Mouse (Mus musculus): ENCODE results near the gene Arfgef3. TPM values are rescaled to one million over a fixed set of nuclear protein-coding genes. Genes with fewer than 3 reads are reported as not detected.

Arfgef3 gene
- polyA plus RNA-seq (2012; ENCODE audit: low replicate concordance), result 0.01 and 0.09 TPM in 2 replicates

DNA sequence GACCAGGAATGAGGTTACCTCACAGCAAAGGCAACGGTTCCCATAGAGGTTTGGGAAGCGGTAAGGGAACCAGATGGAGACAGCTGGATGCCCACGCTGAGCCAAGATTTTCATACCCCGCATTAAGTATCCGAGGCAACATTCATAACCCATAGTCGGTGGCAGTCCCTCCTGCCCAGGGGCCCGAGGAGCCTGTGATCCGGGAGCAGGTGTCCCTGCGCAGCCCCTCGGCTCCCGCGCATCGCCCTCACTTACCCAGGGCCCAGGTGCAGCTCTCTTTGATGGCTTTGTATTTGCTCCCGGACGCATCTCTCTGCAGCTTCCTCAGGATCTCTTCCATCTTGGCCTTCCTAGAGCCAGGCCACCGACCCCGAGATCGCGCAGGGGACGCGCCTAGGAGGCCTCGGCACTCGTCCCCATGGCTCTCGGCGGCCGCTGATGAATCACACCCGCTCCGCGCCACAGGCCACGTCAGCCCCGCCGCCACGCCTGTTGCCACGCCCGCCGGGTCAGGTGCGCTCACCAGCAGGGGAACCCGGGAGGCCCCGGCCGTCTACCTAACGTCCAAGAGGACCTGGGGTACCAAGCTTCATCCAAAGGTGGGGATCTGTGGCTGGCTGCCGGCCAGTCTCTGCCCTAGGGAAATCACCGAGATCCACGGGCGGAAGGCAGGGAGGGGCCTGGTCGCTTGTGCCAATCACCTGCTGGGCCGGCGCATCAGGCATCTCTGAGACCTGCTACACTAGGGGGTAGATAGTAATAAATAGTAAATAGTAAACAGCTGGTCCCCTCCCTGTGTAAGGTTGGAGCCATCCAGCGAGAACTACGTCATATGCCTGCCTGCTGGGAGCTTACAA, at the start of gene Arfgef3:
TSS of gene Arfgef3 (minus strand) at position 664 of the 857 bp plus-strand sequence.

DNA sequence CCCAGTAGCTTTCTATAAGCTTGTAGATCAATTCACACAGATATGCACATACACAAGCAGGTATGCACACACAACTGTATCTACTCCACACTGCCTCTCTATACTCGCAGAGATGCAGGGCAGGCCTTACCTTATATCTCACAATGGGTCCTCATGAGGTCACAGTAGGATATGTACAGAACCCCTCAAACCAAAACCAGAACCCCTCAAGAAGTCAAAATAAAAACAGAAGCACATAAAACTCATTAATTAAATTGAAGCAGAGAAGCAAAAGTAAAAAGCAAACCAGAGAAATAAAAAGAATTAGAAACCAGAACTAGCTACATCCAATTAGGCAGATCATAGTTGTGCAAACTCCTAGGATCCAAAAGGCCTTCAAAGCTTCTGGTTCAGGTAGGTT, 42.9 kb upstream of the Arfgef3 start, which contains the start of gene Gm4922:
TSS of gene Gm4922 (minus strand) at position 101 of the 400 bp plus-strand sequence.

DNA sequence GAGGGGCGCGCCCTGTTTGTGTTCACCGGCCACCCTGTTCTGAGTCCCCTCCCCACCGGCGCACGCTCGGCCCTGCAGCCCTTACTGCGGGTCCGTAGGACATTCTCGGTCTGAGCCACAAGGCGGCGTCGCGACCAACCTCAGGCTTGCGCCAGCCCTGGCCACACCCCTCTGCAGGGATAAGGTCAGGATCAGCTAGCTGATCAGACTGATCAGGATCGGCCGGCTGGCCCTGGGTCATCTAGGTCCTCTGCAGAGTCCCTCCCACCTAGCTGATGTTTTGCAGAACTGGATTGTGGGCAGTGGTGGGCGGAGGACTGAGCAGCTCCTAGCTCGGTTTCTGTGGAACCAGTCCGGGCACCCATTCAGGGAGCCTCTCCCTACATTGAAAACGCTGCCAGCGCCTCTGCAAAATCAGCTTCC, 197.9 kb downstream of the Arfgef3 start, which contains the start of gene Hebp2:
TSS of gene Hebp2 (minus strand) at position 264 of the 423 bp plus-strand sequence.

Other genes starting within 250 kb of the Arfgef3 start
- gene Hebp2, start 197.9 kb downstream of the Arfgef3 start, polyA plus RNA-seq (2012; ENCODE audit: low replicate concordance), result 0.32 TPM in 1 of 2 replicates, not detected in the other
- not detected in 2 replicates for gene Gm4922, start 42.8 kb upstream of the Arfgef3 start, polyA plus RNA-seq (2012; ENCODE audit: low replicate concordance)
- 0.20 and 0.23 TPM in 2 replicates for gene Perp, start 101.1 kb upstream of the Arfgef3 start, polyA plus RNA-seq (2012; ENCODE audit: low replicate concordance)